Mouse (Mus musculus) myocyte (in vitro differentiated cells): Measurements from ENCODE around the gene Plcb4. TPM values are rescaled to one million over a fixed set of nuclear protein-coding genes. Genes with fewer than 3 reads are reported as not detected.

Experiments used
- H3K27me3 ChIP-seq: one replicate; pipeline ENCODE4 v1.6.1; 2011; ENCODE audit not compliant: control insufficient read depth, insufficient read depth, insufficient read length
- H3K36me3 ChIP-seq: one replicate; pipeline ENCODE4 v1.6.1; 2011; ENCODE audit not compliant: control insufficient read depth, insufficient read depth
- H3K4me2 ChIP-seq: one replicate; pipeline ENCODE4 v1.6.1; 2011; ENCODE audit warnings: low read depth, control low read depth
- H3K4me3 ChIP-seq: one replicate; pipeline ENCODE4 v1.5.1; 2011; ENCODE audit warnings: mild to moderate bottlenecking, control low read depth, moderate library complexity
- H3K79me2 ChIP-seq: one replicate; pipeline ENCODE4 v1.6.1; 2011; ENCODE audit not compliant: control insufficient read depth, insufficient read depth
- H3ac ChIP-seq: one replicate; pipeline ENCODE4 v1.6.1; 2011; ENCODE audit not compliant: control insufficient read depth, insufficient read length
- CEBPB ChIP-seq: IDR thresholded peaks from 2 replicates; pipeline ENCODE4 v1.6.1; 2011; ENCODE audit warnings: mild to moderate bottlenecking, moderate library complexity; ENCODE audit not compliant: poor library complexity, insufficient read depth, severe bottlenecking
- E2F4 ChIP-seq: IDR thresholded peaks from one replicate; pipeline ENCODE4 v1.6.1; 2011; ENCODE audit warnings: mild to moderate bottlenecking, control low read depth, moderate library complexity; ENCODE audit not compliant: insufficient read depth
- MAX ChIP-seq: IDR thresholded peaks from one replicate; pipeline ENCODE4 v1.6.1; 2011; ENCODE audit warnings: low read depth, mild to moderate bottlenecking, control low read depth
- MYOD1 ChIP-seq, 3 experiments: IDR thresholded peaks; one replicate each; pipeline ENCODE4 v1.6.1; 2011; ENCODE audit warnings: control low read depth in 2 of 3, low read depth in 2 of 3, mild to moderate bottlenecking in 2 of 3, moderate library complexity in 1 of 3; ENCODE audit not compliant: insufficient read length in 2 of 3, control insufficient read depth in 1 of 3
- MYOG ChIP-seq, 3 experiments: IDR thresholded peaks; one replicate each; pipeline ENCODE4 v1.6.1; 2011; ENCODE audit warnings: control low read depth in 2 of 3, low read depth in 2 of 3, mild to moderate bottlenecking in 2 of 3; ENCODE audit not compliant: insufficient read length in 2 of 3, control insufficient read depth in 1 of 3, insufficient read depth in 1 of 3
- POLR2A ChIP-seq: IDR thresholded peaks from one replicate; pipeline ENCODE4 v1.6.1; 2011; ENCODE audit warnings: low read depth, mild to moderate bottlenecking, control low read depth, moderate library complexity; ENCODE audit not compliant: insufficient read length
- POLR2AphosphoS2 ChIP-seq: IDR thresholded peaks from one replicate; pipeline ENCODE4 v1.6.1; 2011; ENCODE audit warnings: low read depth, control low read depth; ENCODE audit not compliant: insufficient read length
- REST ChIP-seq: IDR thresholded peaks from one replicate; pipeline ENCODE4 v1.6.1; 2011; ENCODE audit warnings: mild to moderate bottlenecking, control low read depth, moderate library complexity; ENCODE audit not compliant: insufficient read depth, insufficient read length
- SRF ChIP-seq: IDR thresholded peaks from one replicate; pipeline ENCODE4 v1.6.1; 2011; ENCODE audit warnings: low read depth; ENCODE audit not compliant: control insufficient read depth, insufficient read length
- TCF12 ChIP-seq: IDR thresholded peaks from one replicate; pipeline ENCODE4 v1.6.1; 2011; ENCODE audit warnings: mild to moderate bottlenecking, control low read depth; ENCODE audit not compliant: poor library complexity, insufficient read depth, severe bottlenecking
- TCF3 ChIP-seq: IDR thresholded peaks from one replicate; pipeline ENCODE4 v1.6.1; 2011; ENCODE audit warnings: low read depth, control low read depth; ENCODE audit not compliant: insufficient read length
- USF1 ChIP-seq: IDR thresholded peaks from one replicate; pipeline ENCODE4 v1.6.1; 2011; ENCODE audit warnings: low read depth, mild to moderate bottlenecking, control low read depth, moderate library complexity
- polyA plus RNA-seq: library from polyadenylated mRNA; unstranded; fragments of >200 nt; fragmentation: generic; extraction: Trizol; gene quantifications from one replicate; pipeline ENCODE4 v1.2.1, GENCODE M21; 2012; ENCODE audit warnings: missing spikeins

The Plcb4 gene
- polyA plus RNA-seq, 1 experiment: 5.3 TPM

GRCm38 (mm10) chr2:135655948-135656347, 2.9 kb upstream of the Plcb4 start:
- Histone ChIP-seq H3K79me2 (no peaks in the 10 kb centered on the region), H3K36me3 (no peaks in the 10 kb centered on the region), H3K27me3 (no peaks in the 10 kb centered on the region), H3K4me2 (no peak overlapping the region), H3ac (no peak overlapping the region), H3K4me3 (no peak overlapping the region)
- TF ChIP-seq TCF3 (no peak), SRF (no peak), MAX (no peak), E2F4 (no peak), POLR2AphosphoS2 (no peak), USF1 (no peak), POLR2A (no peak), MYOD1 (IDR thresholded peaks at IDR 0.05; ENCODE audit: control insufficient read depth in 1 of 3, insufficient read length in 2 of 3, low read depth in 2 of 3) (no peak), REST (no peak), TCF12 (no peak), MYOG (IDR thresholded peaks at IDR 0.05; ENCODE audit: control insufficient read depth in 1 of 3, insufficient read depth in 1 of 3, insufficient read length in 2 of 3, low read depth in 2 of 3) (no peak), CEBPB (no peak)

GRCm38 (mm10) chr2:135656586-135656985, 2.2 kb upstream of the Plcb4 start:
- H3K4me2 ChIP-seq: no peak overlapping the region
- H3K36me3 ChIP-seq: no peaks in the 10 kb centered on the region
- H3K4me3 ChIP-seq: no peak overlapping the region
- H3K79me2 ChIP-seq: no peaks in the 10 kb centered on the region
- no peaks in the 10 kb centered on the region for H3K27me3 ChIP-seq
- TF ChIP-seq TCF3: no peak
- no peak for TF ChIP-seq REST
- TF ChIP-seq SRF: no peak
- no peak for TF ChIP-seq POLR2AphosphoS2
- H3ac ChIP-seq: no peak overlapping the region

- H3K4me3 ChIP-seq: peak overlapping the region; percentile 53
- TF ChIP-seq TCF3 (no peak), REST (no peak), E2F4 (no peak), USF1 (no peak)
- peaks cover 7% of the 10 kb centered on the region for H3K79me2 ChIP-seq
- H3ac ChIP-seq: peak overlapping the region; percentile 66
- peak overlapping the region; percentile 72 for H3K4me2 ChIP-seq
- no peaks in the 10 kb centered on the region for H3K36me3 ChIP-seq
- no peaks in the 10 kb centered on the region for H3K27me3 ChIP-seq
Observed at GRCm38 (mm10) chr2:135659391-135660180, 775 bp downstream of the Plcb4 start.

GRCm38 (mm10) chr2:135660816-135661215, 2.0 kb downstream of the Plcb4 start:
- Histone ChIP-seq H3K27me3 (no peaks in the 10 kb centered on the region), H3K36me3 (no peaks in the 10 kb centered on the region), H3K4me3 (no peak overlapping the region), H3ac (no peak overlapping the region), H3K4me2 (peak overlapping the region; percentile 72), H3K79me2 (peaks cover 7% of the 10 kb centered on the region)
- TF ChIP-seq POLR2A: no peak
- no peak for TF ChIP-seq MYOD1 (IDR thresholded peaks at IDR 0.05; ENCODE audit: control insufficient read depth in 1 of 3, insufficient read length in 2 of 3, low read depth in 2 of 3)
- TF ChIP-seq TCF12: no peak
- TF ChIP-seq SRF: no peak
- TF ChIP-seq CEBPB: no peak
- TF ChIP-seq MYOG (IDR thresholded peaks at IDR 0.05; ENCODE audit: control insufficient read depth in 1 of 3, insufficient read depth in 1 of 3, insufficient read length in 2 of 3, low read depth in 2 of 3): no peak

- H3K4me2 ChIP-seq: no peak overlapping the region
- no peaks in the 10 kb centered on the region for H3K27me3 ChIP-seq
- no peak for TF ChIP-seq POLR2AphosphoS2
- no peak for TF ChIP-seq SRF
- TF ChIP-seq TCF3: no peak
- no peak for TF ChIP-seq CEBPB
- TF ChIP-seq MAX: no peak
- TF ChIP-seq MYOG (IDR thresholded peaks at IDR 0.05; ENCODE audit: control insufficient read depth in 1 of 3, insufficient read depth in 1 of 3, insufficient read length in 2 of 3, low read depth in 2 of 3): no peak
- no peak for TF ChIP-seq POLR2A
- TF ChIP-seq TCF12: no peak
- TF ChIP-seq MYOD1 (IDR thresholded peaks at IDR 0.05; ENCODE audit: control insufficient read depth in 1 of 3, insufficient read length in 2 of 3, low read depth in 2 of 3): no peak
- no peak for TF ChIP-seq USF1
- TF ChIP-seq REST: no peak
- no peak for TF ChIP-seq E2F4
- H3K36me3 ChIP-seq: peaks cover 3% of the 10 kb centered on the region
- H3K79me2 ChIP-seq: peaks cover 7% of the 10 kb centered on the region
- no peak overlapping the region for H3ac ChIP-seq
- no peak overlapping the region for H3K4me3 ChIP-seq
Observed at GRCm38 (mm10) chr2:135663785-135664184, 5.0 kb downstream of the Plcb4 start.
